Mouse (Mus musculus) brain, adult 10 weeks (tissue): ENCODE results near the gene Tomm22. TPM values are rescaled to one million over a fixed set of nuclear protein-coding genes. Genes with fewer than 3 reads are reported as not detected.

ENCODE experiments used
- polyA plus RNA-seq: library from polyadenylated mRNA; stranded (reverse); fragments of 350-450 nt; fragmentation: Illumina TruSeq; extraction: RNeasy Lipid Tissue Mini Kit (QIAGEN cat#74804); gene quantifications from one replicate; pipeline ENCODE4 v1.2.3, GENCODE M21; 2015; ENCODE audit warnings: low read depth, low replicate concordance

Gene Tomm22
- polyA plus RNA-seq = 171 TPM

GRCm38 (mm10) chr15:79670249-79670971 lies at the start of gene Tomm22:
Gene Tomm22 (plus strand): TSS chr15:79670861.

DNA sequence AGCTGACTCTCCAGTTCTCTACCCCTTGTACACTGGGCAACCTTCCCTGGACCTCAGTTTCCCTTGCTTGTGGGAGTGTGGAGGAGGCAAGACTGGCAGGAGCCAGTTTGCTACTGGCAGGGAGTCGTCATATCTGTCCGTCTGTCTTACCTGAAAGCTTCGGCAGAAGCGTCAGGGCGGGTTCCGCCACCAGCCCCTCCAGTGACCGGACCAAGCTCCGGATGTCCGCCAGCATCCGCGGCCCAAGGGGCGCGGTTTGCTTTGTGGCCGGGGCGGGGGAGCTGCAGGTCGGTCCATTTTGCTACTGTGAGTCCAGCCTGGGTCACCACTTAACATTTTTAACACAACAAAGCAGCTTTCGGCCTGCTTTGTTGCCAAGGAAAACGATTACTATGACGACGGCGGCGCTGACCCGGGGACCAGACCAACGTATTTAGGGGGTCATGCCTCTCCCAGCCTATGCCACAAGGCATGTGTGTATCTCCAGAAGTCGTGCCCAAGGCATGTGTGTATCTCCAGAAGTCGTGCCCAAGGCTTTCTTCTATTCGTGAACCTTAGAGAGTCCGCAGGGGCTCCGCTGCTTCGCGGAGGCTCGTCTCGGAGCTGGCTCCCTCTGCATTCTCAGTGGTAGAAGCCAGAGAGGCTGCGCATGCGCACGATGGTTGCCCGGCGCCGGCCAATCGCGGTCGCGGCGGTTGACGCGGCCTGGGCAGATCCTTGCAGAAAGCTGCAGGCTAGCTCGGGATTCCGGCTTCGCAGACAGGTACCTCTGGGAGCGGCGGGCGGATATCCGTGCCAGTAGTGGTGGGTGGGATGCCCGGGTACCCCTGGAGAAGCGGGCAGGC lies 11.9 kb upstream of the Tomm22 start, which contains the start of the genes Fam227a and Cby1:
TSS of gene Fam227a (minus strand) at position 426 of the 845 bp plus-strand sequence.
TSS of gene Cby1 (plus strand) at position 669 of the 845 bp plus-strand sequence.

DNA sequence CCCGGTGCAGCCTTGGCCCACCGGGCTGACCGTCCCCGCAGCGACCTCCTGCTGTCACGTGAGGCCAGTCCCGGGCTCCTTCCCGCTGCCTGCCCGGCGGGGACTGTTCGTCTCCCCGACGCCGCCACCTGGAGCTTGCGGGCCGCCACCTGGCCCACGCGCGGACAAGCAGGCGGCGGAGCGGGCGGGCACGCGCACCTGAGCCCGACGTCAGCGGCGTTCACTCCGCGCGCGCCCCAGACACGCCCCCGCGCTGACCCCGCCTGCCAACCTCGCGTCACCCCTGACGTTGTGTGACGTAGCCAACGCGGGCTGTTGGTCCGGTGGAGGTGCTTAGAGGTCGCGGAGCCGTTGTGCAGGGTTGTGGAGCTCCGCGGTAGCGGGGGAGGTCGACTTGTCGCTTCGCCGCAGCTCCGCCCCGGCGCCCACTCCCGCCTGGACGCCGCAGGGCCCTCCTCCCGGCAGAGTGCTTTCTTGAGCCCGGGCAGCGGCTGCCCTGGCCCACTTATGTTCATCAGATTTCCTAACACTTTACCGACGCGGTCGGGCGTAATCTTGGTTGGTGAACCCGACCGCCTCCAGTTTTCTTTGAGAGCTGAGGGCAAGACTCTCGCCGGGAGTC lies 17.1 kb downstream of the Tomm22 start, which contains the start of gene Josd1:
TSS of gene Josd1 (minus strand) at position 274 of the 622 bp plus-strand sequence.

GRCm38 (mm10) chr15:79690426-79691022 lies 19.9 kb downstream of the Tomm22 start, which contains the start of gene Gtpbp1:
Gene Gtpbp1 (plus strand): TSS chr15:79690845.

Other genes with a start within 250 kb of the Tomm22 start
- gene Csnk1e, start 215.3 kb upstream of the Tomm22 start, polyA plus RNA-seq = 108 TPM
- gene Kcnj4, start 165.6 kb upstream of the Tomm22 start, polyA plus RNA-seq = 90.4 TPM
- gene Kdelr3, start 154.4 kb upstream of the Tomm22 start, polyA plus RNA-seq = 2.2 TPM
- 250 TPM for gene Ddx17, start 124.1 kb upstream of the Tomm22 start, polyA plus RNA-seq
- 1.7 TPM for gene Dmc1, start 65.8 kb upstream of the Tomm22 start, polyA plus RNA-seq
- 9.6 TPM for gene Fam227a, start 11.9 kb upstream of the Tomm22 start, polyA plus RNA-seq
- 78.2 TPM for gene Cby1, start 11.7 kb upstream of the Tomm22 start, polyA plus RNA-seq
- gene Josd1, start 17.1 kb downstream of the Tomm22 start, polyA plus RNA-seq = 63.9 TPM
- gene Gtpbp1, start 20.0 kb downstream of the Tomm22 start, polyA plus RNA-seq = 36.9 TPM
- gene Sun2, start 71.7 kb downstream of the Tomm22 start, polyA plus RNA-seq = 36.8 TPM
- 61.1 TPM for gene Dnal4, start 107.0 kb downstream of the Tomm22 start, polyA plus RNA-seq
- gene Nptxr, start 133.9 kb downstream of the Tomm22 start, polyA plus RNA-seq = 308 TPM
- gene Npcd, start 163.4 kb downstream of the Tomm22 start, polyA plus RNA-seq = 1.3 TPM
- gene Cbx6, start 163.8 kb downstream of the Tomm22 start, polyA plus RNA-seq = 200 TPM
- gene Apobec3, start 220.8 kb downstream of the Tomm22 start, polyA plus RNA-seq = 3.8 TPM